Mouse (Mus musculus): ENCODE measurements around the gene Erap1.

- TF ChIP-seq CTCF (IDR thresholded peaks at IDR 0.05; ENCODE audit: insufficient read depth, low read depth, low read length) (no peak), POLR2A (IDR thresholded peaks at IDR 0.05; ENCODE audit: insufficient read depth, low read depth, low read length) (no peak)
Measured at GRCm38 (mm10) chr13:74733726-74734125, 94.4 kb downstream of the Erap1 start.

All from olfactory bulb, adult 2 months (tissue).